Mouse (Mus musculus): ENCODE measurements at regions not wholly inside any gene's neighbourhood (a gene's known extent, or its start where the extent isn't known, plus 50 kb on each side); places are given as distances from the start of the nearest gene placed in this dataset.

DNA sequence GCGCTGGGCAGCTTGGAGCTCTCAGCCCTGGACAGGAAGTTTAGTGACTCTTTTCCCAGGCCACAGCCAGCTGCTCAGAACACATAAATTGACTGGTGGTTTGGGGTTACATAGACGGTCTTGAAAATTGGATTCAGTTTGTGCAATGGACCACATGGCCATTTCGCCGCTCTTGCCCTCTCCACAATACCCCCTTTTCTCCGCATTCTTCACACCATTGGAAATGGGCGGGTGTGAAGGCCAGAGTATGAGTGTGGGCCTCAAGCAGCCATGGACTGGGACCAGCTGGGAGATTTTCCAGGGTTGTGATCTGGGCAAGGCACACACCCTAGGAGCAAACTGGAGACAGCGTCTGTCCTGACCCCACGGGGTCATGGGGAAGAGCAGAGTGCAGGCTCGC is 135.1 kb upstream of the Cops8 start:
- peak; percentile 26 for DNase-seq

DNA sequence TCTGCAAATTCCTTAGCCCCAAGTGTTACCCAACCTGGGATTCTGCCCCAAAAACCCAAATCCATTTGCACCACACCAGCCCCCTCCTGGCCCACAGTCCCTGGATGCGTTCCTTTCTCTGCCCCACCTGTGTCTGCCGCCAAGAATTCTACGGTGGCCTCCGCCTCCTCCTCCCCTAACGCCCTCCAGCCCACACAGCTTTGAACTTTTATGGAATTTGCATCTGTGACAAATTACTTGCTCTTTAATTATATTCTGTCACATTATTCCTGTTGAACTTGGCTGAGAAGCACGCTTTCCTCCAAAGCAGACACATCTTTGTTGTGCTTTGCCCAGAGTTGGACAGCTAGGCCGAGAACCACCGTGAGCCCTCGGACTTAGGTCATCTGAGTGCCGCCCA is 131.8 kb upstream of the Cops8 start:
- DNase-seq: peak; percentile 55

DNA sequence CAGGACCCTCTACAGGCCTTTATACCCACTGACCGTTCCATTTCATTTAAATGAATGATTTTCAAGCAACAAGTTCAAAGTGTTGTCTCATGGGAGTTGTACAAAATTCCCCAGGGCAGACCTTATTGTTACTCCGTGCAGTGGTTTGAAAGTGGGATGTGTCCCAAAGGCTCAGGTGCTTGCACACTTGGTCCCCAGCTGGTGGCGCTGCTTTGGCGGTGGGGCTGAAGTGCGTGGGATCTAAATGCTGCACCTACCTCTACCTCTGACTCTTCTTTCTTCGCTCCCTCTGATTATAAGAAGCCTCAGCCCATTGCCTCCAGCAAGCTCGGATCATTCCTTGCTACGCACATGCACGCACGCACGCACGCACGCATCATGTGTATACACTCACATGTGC is 131.0 kb upstream of the Cops8 start:
- DNase-seq: no peak

DNA sequence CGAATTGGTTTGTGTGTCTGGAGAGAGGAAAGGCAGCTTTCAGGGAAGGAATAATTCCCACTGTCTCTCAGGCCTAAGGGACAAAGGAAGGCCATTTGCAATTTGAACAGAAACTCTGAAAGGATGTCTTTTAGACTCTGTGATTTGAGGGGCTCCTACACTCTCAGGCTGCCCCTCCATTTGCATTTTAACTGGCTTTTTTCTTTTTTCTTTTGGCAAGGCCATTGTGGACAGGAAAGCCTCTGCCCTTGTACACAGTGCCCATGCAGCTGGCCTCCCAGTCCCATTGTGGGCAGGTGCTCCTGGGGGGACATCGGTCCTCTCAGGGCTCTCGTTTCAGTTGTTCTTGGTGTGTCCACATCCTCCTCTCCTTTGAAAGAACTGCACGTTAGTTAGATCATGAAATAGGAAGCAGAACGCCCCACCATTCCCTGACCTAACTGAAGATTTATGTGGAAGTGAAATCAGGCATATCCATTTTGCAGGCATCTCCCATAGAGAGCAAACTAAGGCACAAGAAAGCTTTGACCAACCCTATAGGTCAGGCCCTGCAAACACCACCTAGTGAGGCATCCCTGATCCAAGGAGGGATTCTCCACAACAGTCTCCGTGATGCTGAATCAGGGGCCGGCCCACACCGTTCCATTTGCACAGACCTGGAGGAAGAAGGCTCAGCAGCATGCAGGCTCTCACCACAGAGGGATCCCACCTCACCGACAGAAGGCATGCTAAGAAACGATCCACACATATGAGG is 127.5 kb upstream of the Cops8 start:
- no peak for DNase-seq

DNA sequence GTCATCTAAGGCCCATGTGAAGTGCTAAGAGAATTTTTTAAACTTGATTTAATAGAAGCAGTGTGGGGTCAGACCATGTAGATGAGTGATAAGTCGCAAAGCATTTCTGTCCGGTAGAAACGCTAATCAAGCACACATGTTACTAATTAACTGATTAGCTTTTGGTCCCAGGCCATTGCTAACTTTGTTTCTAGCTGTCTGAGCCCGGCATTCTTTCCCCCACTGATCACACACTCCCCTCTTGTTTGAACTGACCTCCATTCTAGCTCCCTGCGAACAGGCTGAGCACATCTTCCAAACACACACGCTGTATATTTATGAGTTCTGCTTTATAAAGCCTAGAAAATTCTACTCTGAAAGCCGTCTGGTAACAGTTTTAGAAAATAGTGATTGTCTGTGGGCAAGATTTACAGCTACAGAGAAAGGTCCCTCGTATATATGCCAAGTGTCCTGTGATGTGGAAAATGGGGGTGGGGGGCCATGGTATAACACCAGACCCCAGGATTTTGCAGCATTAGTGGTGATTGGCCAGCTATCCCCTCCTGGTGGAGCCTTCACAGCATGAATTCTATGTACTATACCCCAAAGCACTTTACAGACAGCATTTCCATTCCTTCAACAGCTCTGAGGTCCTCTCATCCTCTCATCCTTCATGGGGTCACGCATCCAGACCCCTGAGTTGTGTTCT is 126.1 kb upstream of the Cops8 start:
- peak; percentile 68 for DNase-seq

DNA sequence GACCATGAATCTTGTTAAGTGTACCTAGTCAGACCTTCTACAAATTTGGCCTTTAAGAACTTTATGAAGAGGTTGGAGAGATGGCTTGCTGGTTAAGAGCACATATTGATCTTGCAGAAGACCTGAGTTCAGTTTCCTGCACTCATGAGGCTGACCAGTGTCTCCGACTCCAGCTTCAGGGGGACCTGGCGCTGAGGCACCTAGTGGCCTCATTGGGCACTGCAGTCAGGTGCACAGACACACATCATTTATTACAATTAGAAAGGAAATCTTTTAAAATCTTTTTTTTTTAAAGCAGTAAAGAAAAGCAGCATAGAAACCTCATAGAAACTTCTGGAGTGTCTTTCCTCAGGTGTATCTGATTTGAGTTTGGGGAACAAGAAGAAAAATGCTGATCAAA is 123.9 kb upstream of the Cops8 start:
- no peak for DNase-seq

DNA sequence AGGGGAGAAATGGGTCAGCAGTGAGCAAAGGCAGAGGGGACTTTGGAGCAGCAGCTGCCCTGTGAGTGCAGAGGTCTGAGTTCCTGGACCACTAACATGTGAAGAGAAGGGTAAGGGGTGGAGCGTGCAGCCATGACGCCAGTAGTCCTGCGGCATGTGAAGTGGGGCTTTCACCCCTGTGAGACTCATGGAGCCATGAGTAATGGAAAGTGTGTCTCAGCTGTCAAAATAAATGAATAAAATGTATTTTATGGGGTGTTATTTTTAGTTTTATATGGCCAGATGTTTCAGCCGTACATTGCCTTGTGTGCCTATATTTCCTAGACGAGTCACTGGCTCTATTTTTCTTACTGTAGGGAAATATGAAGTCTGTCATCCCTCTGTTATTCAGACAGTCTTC is 121.5 kb upstream of the Cops8 start:
- DNase-seq: no peak

DNA sequence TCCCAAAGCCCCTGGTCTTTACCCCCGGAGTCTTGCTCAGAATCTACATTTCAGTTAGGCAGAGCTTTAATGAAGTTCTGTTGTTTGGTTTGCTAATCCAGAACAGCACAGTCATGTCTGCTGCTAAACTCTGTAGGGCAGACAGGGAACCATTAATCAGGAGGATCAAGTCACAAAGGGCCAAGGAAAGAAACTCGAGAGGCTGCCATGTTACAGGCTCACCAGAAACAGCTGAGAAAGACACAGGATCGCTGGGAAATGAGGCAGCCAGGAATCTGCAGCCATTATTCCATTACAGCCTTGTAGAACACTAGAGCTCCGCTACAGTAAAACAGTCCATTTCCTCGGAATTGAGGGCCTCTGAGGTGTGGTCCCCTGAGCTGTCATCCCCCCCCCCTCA is 121.1 kb upstream of the Cops8 start:
- DNase-seq: no peak

DNA sequence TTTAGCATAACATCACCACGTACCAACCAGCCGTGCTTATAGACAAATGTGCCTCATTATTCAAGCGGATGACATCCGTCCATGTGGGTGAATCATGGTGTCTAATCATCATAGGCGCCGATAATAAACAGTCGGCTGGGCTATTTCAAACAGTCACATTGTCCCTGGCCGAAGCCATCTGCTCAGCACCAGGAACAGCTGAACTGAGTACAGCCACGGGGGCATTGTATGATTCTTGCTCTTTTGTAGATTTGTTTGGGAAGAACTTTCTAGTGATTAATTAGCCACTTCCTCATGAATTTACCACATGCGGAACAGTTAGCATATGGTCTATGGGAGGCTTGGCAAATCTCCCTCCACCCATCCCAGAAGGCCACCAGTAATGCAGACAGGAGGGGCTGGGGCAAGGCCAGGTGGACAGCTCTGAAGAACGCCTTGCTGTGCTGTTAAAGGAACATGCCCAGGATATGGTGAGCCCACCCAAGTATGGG is 116.4 kb upstream of the Cops8 start:
- DNase-seq: no peak

DNA sequence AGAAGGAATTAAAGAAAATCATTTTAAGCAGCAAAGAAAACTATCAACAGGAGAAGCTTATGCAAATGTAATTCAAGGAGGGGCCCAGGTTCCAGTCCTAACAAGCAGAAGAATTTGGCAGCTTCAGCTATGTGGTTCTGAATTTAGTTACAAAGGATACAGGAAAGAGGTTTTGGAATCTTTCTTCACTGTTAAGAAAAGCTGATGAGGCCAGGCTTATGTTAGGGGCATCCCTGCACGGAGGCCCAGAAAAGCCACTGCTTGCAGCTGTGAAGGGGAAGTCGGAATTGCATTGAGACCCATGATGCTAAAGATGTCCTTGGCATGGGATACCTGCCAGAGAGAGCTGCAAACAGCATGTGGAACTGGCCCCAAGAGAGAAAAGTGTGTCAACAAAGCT is 114.9 kb upstream of the Cops8 start:
- no peak for DNase-seq

DNA sequence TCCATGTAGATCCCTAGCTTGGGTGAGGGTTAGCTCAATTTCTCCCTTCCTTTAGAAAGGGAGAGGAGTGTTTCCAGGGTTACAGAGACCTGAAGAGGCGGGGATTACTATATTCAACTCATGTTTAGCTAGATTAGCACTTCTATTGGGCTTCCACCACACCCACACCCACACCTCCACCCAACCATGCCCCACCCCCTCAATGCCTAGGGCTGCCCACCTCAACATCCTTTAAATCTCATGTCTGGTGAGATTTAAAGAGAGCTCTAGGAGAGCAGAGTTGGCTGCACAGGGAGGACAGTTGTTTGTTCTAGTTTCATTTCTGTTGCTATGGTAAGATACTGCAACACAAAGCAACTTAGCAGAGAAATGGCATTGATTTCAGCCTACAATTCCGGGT is 113.8 kb upstream of the Cops8 start:
- DNase-seq: no peak

DNA sequence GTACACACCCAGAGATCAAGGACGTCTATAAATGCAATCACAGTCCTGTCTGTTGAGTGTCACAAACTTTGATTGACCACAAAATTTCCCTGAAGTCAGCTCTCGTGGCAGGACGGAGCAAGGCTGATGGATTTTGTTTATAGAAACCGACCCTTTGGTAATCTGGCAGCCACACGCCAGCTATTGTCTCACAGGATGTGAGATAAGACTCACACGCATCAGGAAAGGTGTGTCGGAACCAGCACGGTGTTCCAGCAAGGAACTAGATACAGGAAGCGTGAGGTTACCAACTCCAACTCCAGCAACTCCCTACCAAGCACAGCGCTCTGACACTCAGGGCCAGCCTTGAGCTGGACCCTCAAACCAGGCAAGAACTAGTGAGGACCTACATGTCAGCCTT is 112.4 kb upstream of the Cops8 start:
- peak; percentile 16 for DNase-seq

DNA sequence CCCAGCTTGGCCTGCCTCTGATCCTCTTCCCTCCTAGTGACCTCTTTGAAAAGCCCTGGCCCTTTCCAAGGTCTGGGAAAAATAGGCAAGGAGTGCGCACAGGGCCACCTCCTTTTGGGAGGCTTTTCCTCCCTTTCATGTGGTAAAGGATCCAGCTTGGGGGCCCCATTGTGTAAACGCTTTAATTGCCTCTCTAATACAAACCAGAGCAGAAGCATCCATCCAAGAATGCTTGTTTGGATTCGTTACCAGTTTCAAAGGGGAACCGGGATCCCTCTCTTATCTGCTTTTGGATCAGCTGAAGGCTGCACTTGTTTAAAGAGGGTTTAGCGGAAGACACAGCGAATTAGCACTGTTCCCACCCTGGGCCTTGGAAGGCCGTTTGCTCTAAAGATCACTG is 109.3 kb upstream of the Cops8 start:
- DNase-seq: no peak

DNA sequence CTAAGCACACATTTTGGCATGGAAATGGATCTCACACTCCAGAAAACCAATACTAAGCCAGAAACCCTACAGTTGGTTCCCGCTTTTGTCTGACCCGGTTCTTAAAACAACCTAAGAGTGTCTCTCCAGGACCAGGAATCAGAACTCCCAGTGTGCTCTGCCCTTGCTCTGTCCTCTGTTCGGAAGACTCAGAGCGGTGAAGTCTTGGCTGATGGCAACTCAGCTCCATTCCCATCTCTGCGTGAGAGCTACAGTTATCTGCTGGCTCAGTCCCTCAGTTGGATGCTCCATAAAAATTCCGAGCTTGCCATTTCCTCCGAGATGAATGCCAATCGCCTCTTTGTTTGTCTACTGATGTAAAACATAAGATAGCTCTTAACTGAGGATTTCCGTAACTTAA is 107.6 kb upstream of the Cops8 start:
- no peak for DNase-seq

DNA sequence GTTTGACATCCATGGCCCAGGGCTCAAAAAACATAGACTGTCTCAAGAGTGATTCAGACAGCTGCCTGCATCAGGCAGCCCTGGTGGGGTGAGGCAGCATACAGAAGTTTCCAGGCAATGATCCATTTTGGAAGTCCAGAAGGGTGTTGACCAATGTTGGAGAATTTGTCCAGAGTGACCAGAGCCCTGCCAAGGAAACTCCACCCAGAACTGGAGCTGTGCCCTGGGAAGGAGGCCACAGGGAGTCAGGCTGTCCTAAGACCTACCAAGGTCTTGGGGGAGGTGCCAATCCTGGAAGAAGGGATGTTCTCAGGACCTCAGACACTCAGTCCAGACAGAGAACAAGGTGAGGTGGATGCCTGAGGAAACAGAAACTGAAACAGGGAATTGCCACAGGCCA is 105.2 kb upstream of the Cops8 start:
- DNase-seq: peak; percentile 29

DNA sequence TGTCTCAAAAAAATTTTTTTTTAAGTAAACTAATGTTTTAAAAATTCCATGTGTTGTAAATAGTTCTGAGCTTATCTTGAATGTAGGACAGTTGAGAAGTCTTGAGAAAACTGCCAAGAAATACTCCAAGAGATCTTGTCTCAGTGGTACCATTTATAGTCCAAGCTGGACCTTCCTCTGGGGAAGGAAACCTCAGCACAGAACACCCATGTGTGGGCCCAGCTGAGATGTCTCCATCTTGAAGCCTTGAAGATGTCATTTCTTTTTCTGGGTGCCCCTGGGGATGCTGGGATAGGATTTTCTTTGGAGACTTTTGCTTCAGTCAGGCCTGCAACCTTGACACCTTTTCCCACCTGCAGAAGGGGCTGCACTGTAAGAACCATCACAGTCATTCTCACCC is 101.4 kb upstream of the Cops8 start:
- no peak for DNase-seq

DNA sequence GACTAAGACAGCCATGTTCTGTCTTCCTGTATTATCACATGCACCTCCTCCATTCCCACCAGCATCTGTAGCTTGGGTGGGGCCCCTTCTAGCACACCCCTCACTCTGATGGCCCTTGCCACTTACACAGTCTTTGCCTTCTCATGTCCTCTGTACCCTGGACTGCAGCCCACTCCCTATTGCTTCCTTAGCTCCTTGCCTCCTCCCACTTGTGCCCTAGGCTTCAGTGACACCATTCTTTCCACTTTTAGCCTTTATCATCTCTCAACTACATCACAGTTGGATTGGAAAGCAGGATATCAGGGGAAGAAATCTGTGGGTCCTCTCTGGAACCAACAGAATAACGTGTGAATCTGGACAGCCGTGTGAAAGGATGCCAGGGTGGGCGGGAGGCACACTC is 100.4 kb upstream of the Cops8 start:
- no peak for DNase-seq

DNA sequence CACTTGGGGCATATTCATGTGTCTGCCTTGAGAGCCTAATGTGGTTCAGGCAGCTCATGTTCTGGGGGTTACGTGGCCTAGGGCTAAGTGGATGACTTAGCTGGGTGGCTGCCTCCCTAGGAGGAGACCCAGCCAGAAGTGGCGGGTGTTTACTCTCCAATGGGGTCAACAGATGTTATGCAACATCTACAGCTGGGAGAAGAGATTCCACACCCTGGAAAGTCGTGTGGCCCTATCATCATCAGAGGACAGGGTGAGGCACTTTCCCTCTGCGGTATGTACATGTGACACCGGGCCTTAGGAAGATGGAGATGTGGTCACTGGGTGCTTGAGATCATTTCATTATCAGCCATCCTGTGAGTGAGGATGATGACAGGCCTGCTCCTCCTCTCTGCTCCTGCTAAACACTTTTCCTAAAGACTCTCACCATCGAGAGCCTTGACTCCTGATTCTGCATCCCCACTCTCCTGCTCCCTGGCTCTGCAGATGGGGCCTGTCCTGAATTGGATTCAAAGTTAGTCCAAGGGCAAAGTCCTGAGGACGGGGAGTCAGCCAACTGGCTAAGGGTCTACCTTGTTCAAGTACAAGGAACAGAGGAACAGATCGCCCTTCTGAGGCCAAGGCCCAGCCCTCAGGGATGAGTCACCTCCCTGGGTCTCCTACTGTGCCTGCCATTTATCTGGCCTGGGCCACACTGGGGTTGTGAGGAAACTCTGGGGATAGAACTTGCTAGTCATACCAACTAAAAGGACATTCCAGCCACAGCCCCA is 99.8 kb upstream of the Cops8 start:
- DNase-seq: no peak

DNA sequence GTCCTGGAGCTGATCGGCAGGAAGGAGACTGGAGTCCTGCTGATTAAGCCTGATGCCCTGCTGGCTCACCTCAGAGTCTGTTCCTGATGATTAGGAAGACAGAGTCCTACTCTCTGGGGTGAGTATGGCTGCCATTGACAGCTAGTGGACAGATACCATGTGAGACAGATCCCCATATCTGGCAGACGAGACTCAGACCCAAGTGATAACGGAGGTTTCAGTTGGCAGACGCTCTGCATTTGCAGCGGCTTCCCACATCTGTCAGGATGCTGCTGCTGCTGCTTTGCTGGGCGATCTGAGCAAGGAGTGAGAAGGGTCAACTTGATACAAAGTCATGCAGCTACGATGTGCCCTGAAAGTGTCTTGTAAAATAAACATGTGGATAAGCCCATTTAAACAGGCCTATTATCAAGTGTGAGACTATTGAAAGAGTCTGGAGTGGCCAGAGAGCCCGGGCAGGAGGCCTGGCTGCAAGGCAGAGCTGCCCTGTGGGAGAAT is 98.1 kb upstream of the Cops8 start:
- no peak for DNase-seq

DNA sequence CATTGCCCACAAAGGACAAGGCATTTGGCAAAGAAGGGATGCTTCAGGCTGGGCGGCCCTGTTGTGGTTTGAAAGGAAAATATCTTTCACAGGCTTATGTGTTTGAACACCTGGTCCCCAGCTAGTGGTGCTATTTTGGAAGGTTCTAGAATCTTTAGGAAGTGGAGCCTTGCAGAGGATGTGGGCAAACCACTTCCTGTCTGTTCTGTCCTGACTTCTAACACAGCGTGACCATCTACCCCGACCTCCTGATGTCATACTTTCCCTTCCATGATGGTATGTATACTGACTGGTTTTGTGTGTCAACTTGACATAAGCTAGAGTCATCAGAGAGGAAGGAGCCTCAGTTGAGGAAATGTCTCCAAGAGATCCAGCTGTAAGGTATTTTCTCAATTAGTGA is 97.2 kb upstream of the Cops8 start:
- no peak for DNase-seq

DNA sequence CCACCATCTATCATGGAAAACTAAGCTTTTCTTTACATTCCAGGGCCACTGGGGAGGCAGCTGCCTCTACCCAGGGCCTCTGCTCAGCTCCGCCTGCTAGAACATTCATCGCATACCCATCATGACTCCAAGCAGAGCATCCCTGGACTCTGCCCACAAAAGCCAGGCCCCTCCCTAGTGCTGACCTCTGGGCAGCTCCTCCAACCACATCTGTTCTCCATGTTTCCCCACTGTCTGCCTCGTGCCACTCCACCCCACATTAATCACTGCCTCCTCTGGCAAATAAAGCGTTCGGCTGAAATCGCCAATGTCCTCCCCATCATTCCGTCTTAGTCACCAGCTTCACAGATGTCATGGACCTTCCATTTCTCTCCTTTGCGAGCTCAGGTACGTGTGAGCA is 96.2 kb upstream of the Cops8 start:
- no peak for DNase-seq

DNA sequence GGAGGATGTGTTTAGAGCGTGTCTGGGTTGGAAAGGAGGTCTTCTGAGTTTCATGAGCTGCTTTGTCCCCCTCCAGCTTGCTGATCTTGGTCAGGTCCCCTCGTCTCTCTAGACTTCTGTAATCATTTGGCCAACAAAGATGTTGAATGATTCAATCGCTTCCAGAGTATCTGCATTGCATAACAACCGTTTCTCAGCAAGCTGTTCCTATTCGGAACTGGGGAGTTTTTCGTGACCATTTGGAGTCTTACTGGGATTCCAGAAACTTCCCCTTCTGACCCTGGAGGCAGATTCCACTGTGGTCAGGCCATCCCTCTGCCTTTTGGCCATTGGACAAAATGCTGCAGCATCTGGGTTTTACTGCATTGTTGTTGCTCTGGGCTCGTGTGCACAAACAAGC is 93.4 kb upstream of the Cops8 start:
- peak; percentile 32 for DNase-seq

DNA sequence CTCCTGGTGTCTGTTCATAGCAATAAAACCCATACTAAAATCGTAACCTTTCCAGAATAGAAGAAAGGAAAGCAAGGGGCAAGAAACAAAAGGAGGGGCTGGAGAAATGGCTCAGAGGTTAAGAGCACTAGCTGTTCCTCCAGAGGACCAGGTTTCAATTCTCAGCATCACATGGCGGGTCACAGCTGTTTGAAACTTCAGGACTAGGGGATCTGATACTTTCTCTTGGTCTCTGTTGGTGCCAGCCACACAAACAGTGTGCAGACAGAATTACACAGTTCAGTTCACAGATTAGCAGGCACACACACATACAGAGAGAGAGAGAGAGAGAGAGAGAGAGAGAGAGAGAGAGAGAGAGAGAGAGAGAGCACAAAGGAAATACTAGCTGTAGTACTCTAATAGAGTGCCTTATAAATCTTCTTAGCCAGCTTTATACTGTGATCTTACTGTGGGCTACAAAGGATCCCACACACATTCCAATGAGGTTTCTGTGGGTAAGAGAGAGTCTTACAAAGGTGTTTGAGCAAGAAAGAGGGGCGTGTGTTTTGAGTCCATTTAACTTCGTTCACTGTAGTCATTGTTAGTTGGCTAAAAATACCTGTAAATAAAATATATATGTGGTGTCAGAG is 89.2 kb upstream of the Cops8 start:
- DNase-seq: no peak

Measured in kidney, postnatal 14 days (tissue).